Mouse (Mus musculus): ENCODE data around the gene Gm17409.

Gene Gm17409

GRCm38 (mm10) chr2:58469816-58470215 lies at the start of gene Gm17409:
Gene Gm17409 (plus strand): TSS chr2:58470116.
- DNase-seq (ENCODE audit: low read depth in 2 of 2, low spot score in 2 of 2) = no peak

GRCm38 (mm10) chr2:58423319-58423718 lies 46.6 kb upstream of the Gm17409 start:
- DNase-seq (ENCODE audit: low read depth in 2 of 2, low spot score in 2 of 2) = no peak

- DNase-seq (ENCODE audit: low read depth in 2 of 2, low spot score in 2 of 2) = no peak
These were observed 44.4 kb upstream of the Gm17409 start for GRCm38 (mm10) chr2:58425436-58426004.

GRCm38 (mm10) chr2:58432211-58432610 lies 37.7 kb upstream of the Gm17409 start:
- DNase-seq (ENCODE audit: low read depth in 2 of 2, low spot score in 2 of 2) = no peak

- DNase-seq (ENCODE audit: low read depth in 2 of 2, low spot score in 2 of 2) = no peak
These were observed 36.6 kb upstream of the Gm17409 start for GRCm38 (mm10) chr2:58433317-58433716.

GRCm38 (mm10) chr2:58434438-58434837 lies 35.5 kb upstream of the Gm17409 start:
- no peak for DNase-seq (ENCODE audit: low read depth in 2 of 2, low spot score in 2 of 2)

GRCm38 (mm10) chr2:58435507-58435906 lies 34.4 kb upstream of the Gm17409 start:
- DNase-seq (ENCODE audit: low read depth in 2 of 2, low spot score in 2 of 2) = no peak

GRCm38 (mm10) chr2:58436911-58437310 lies 33.0 kb upstream of the Gm17409 start:
- DNase-seq (ENCODE audit: low read depth in 2 of 2, low spot score in 2 of 2) = no peak

- DNase-seq (ENCODE audit: low read depth in 2 of 2, low spot score in 2 of 2) = no peak
These were observed 26.8 kb upstream of the Gm17409 start for GRCm38 (mm10) chr2:58443163-58443562.

- no peak for DNase-seq (ENCODE audit: low read depth in 2 of 2, low spot score in 2 of 2)
These were observed 22.9 kb upstream of the Gm17409 start for GRCm38 (mm10) chr2:58447001-58447400.

GRCm38 (mm10) chr2:58454095-58454865 lies 15.6 kb upstream of the Gm17409 start:
- no peak for DNase-seq (ENCODE audit: low read depth in 2 of 2, low spot score in 2 of 2)

GRCm38 (mm10) chr2:58456843-58457487 lies 13.0 kb upstream of the Gm17409 start:
- no peak for DNase-seq (ENCODE audit: low read depth in 2 of 2, low spot score in 2 of 2)

- DNase-seq (ENCODE audit: low read depth in 2 of 2, low spot score in 2 of 2) = no peak
These were observed 12.4 kb upstream of the Gm17409 start for GRCm38 (mm10) chr2:58457488-58457865.

GRCm38 (mm10) chr2:58458820-58459371 lies 11.0 kb upstream of the Gm17409 start:
- DNase-seq (ENCODE audit: low read depth in 2 of 2, low spot score in 2 of 2) = peak in 1 of 2 experiments; percentile 7

GRCm38 (mm10) chr2:58470290-58470689 lies 374 bp downstream of the Gm17409 start:
- no peak for DNase-seq (ENCODE audit: low read depth in 2 of 2, low spot score in 2 of 2)

GRCm38 (mm10) chr2:58475578-58475977 lies 5.7 kb downstream of the Gm17409 start:
- no peak for DNase-seq (ENCODE audit: low read depth in 2 of 2, low spot score in 2 of 2)

- DNase-seq (ENCODE audit: low read depth in 2 of 2, low spot score in 2 of 2) = peak in 1 of 2 experiments; percentile 4
These were observed 7.2 kb downstream of the Gm17409 start for GRCm38 (mm10) chr2:58476956-58477715.

GRCm38 (mm10) chr2:58478144-58478543 lies 8.2 kb downstream of the Gm17409 start:
- no peak for DNase-seq (ENCODE audit: low read depth in 2 of 2, low spot score in 2 of 2)

GRCm38 (mm10) chr2:58479536-58479935 lies 9.6 kb downstream of the Gm17409 start:
- DNase-seq (ENCODE audit: low read depth in 2 of 2, low spot score in 2 of 2) = no peak

- DNase-seq (ENCODE audit: low read depth in 2 of 2, low spot score in 2 of 2) = no peak
These were observed 10.8 kb downstream of the Gm17409 start for GRCm38 (mm10) chr2:58480764-58481163.

GRCm38 (mm10) chr2:58481450-58482100 lies 11.7 kb downstream of the Gm17409 start:
- no peak for DNase-seq (ENCODE audit: low read depth in 2 of 2, low spot score in 2 of 2)
